Mouse (Mus musculus) heart, postnatal 36 days (tissue): ENCODE data around the gene Cdhr4. TPM values are rescaled to one million over a fixed set of nuclear protein-coding genes. Genes with fewer than 3 reads are reported as not detected.

Experiments used
- DNase-seq, 2 experiments: peaks; one replicate each; pipeline ENCODE4 v3.0.0; 2021 to 2022
- intact Hi-C: fragments of 180-260 bp; cut with DNase I; formaldehyde crosslinking; loops from one replicate; pipeline ENCODE4 v1.15.1; 2025
- total RNA-seq, 2 experiments: library from RNA; stranded (reverse); gene quantifications; 2 replicates each; pipeline ENCODE4 v1.2.3; 2021

The Cdhr4 gene
- total RNA-seq, 2 experiments from 2014 or later: 0.14 to 1.0 TPM

DNA sequence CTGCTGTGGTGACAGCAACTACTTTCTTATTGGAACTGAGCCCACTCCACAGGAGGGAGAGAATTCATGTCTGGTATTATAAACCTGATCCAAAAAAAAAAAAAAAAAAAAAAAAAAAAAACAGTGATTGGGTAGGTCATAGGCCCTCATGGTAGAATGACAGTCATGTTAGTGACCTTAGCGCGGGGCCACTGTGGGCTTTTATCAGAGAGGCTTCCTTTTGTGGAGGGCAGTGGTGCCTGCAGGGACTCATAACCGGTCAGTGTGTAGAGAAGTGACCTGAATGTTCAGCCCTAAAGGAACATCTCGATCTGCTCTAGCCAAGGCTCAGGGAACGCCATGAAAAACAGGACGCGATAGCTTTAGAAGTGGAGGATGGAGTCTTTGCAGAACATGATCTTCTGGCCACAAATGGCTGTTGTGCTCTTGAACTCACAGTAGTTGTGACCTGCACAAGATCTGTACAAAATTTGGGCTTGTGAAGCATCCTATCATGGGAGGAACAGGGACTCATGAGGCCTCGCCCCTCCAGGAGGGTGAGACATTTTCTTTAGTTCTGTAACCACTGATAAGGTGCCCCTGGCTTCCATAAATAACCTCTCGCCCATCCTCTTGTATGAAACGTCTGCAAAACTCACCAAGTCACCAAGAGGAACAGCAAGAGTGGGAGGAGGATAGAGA, 17.7 kb upstream of the Cdhr4 start:
- no peak for DNase-seq
- intact Hi-C loops: no loop called here

DNA sequence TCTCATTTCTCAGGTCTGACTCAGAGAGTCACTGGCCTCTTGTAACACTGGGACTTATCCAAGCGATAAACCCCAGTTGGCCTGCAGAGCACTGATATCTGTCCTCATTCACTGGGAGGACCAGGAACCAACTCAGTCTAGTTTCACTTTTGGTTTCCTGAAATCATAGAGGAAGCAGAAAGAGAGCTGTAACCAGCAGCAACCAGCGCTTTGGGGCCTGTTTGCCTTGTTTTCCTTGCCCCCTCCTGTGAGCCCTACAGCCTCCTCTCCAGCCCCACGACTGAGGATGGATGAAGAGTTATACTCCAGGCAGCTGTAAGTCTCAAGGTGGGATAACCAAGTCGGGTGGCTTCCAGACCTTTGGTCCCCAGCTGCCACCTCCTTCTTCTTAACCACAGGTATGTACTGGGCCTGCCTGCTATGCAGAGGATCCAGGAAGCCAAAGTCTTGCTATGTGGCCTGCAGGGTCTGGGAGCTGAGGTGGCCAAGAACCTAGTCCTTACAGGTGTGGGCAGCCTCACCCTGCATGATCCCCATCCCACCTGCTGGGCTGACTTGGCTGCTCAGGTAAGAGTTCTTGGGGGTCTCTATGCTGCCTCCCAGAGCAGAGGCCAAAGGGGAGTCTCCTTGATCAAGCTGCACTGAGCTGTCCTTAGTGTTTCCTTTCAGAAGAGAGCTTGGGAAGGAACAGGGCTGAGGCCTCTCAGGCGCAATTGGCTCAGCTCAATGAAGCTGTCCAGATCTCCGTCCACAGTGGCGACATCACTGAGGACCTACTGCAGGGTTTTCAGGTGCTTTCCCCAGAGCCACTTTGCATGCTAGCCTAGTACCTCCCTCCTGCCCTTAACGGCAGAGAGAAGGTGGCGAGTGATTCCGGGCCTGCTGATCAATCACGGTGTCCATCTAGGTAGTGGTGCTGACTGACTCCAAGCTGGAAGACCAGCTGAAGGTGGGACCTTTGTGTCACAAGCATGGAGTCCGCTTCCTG, 16.6 kb upstream of the Cdhr4 start, which contains the start of gene Uba7:
Gene Uba7 (plus strand): TSS at position 107 of the 988 bp plus-strand sequence.
- peak; percentile 49 to 56 for DNase-seq
- intact Hi-C loops: no loop called here

DNA sequence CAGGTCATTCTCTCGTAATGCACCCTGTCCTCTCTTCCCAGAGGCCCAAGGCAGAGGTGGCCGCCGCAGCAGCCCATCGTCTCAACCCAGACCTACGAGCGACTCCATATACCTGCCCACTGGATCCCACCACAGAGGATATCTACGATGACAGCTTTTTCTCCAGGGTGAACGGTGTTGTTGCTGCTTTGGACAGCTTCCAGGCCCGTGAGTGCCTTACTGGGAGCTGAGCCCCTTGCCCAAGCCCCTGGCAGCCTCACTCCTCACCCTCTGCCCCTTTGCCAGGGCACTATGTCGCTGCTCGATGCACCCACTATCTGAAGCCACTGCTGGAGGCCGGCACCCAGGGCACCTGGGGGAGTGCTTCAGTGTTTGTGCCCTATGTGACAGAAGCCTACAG, 13.5 kb upstream of the Cdhr4 start:
- intact Hi-C loops: no loop called here
- DNase-seq: no peak

DNA sequence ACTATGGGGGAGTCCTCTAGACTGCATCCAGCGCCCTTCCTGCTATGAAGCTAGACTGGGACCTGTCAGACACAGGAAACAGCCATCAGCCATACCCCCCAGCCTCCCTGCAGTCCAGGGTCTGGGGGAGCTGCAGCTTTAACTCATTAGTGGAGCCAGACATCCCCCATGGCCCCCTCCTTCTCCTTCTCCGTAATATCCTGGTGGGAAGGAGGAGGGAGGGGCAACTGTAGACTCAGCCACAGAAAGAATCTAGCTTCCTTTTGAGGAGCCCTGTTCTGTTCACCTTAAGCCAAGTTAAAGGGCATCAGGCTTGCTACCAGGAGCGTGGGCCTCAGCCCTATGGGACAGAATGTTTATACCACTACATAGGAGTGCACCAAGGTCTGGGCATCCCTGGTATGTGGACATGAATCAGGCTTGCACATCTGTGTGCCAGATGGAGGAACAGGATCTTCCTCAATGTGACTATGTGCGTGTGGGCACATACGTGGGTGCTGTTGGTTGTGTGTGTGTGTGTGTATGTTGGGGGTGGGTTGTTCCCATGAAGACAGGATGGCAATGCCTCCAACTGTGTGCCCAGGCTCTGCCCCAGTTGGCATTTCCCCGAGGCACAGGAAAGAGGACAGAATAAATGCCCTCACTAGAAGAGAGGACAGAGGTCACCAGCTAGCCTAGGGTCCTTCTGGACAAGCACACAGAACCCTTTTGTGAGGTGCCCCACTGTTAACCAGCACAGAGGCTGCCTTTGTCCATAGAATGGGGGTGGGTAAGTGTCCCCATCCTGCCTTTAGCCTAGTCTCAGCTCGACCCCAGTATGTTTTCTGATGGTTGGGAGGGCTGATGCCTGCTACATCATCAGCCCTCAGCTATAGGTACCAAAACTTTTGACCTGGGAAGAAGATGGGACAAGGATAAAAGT, 10.4 kb upstream of the Cdhr4 start:
- intact Hi-C loops: loop anchor here (10.0 kb wide), 1 partner anchor 323 kb away; the partner anchor contains the start of genes Rhoa and Tcta
- DNase-seq: peak; percentile 22 to 32

DNA sequence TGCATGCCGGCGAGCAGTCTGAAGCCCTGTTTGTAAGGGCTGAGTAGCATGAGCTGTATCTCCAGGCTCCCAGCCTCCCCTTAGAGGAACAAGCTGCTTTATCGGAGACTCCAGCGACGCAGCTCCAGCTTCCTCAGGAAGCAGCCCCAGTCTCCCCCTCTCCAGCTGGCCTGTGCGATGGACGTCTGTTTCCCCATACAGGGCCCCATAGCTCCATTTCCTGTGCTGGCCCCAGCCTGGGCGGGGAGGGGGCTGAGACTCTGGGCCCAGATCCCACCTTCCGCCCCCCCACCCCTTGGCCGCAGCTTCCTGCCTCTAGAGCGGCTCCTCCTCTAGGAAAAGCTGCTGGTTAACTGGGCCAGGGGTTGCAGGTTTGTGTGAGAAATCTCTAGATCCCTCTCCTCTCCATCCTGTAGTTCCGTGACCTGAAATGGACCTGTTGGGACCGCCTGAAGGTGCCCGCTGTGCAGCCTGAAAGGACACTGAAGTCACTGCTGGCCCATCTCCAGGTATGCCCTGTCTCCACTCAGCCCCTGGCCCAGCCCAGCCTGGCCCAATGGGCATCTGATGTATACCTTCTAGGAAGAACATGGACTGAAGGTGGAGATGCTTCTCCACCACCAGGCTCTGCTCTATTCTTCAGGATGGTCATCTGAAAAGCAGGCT, 9.5 kb upstream of the Cdhr4 start, which contains the start of gene Gm20661:
Gene Gm20661 (plus strand): TSS at position 378 of the 666 bp plus-strand sequence.
- intact Hi-C loops: loop anchor here (10.0 kb wide), 1 partner anchor 322 kb away; the partner anchor contains the start of genes Rhoa and Tcta

DNA sequence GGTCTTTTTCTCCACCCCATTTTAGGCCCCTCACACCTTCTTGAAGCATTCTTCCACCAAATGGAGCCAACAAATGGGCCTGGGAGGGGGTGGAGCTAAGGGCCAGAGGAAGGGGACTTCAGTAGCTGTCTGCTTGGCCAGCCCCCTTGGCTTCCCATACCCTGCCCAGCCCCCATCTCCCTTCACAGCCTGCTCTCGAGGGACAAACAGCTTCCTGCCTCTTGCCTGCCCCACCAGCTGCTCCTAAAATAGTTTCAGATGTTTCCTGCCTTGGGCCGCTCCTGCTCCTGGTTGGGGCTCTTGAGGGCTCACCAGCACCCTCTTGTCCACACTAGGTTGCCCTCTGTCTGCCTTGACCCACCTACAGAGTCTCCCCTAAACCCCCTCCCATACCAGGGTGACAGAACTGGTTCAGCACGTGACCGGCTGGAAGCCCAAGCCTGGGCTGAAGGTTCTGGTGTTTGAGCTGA, 8.8 kb upstream of the Cdhr4 start:
- peak; percentile 78 to 81 for DNase-seq
- intact Hi-C loops: loop anchor here (10.0 kb wide), 1 partner anchor 321 kb away; the partner anchor contains the start of genes Rhoa and Tcta

More for the DNA sequence above, 9.5 kb upstream of the Cdhr4 start, which contains the start of gene Gm20661:
- DNase-seq: peak; percentile 73 to 78

DNA sequence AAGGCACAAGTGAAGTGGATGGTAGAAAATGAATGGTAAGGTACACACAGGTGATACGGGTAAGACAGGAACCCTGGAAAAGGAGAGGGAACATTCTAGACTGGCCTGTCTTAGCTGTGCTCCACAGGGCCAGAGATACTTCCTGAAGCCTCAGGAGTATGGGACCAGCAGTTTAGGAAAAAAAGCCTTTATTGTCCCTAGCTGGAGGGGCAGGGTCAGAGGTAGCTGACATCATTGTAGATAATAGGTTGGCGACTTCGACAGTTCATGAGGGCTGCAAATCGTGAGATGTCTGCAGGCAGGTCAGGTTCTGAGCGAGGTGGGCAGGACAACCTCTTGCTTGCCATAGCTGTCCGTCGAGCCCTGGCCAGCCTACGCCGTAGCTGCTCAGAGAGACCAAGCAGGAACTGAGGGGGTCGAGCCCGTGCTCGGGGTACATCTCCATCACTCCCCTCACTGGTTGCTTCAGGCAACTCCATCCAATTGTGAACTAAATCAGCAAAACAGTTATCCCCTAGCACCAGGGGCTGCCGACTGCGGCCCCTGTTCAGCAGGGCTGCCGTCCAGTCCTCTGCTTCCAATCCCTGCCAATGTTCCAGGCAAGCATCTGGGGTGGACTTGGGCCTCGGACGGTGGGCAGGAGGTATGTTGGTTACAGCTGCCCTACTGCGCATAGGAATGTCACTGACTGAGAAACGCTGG, 8.1 kb upstream of the Cdhr4 start:
- DNase-seq: peak; percentile 38 to 47
- intact Hi-C loops: loop anchor here (10.0 kb wide), 1 partner anchor 321 kb away; the partner anchor contains the start of genes Rhoa and Tcta

DNA sequence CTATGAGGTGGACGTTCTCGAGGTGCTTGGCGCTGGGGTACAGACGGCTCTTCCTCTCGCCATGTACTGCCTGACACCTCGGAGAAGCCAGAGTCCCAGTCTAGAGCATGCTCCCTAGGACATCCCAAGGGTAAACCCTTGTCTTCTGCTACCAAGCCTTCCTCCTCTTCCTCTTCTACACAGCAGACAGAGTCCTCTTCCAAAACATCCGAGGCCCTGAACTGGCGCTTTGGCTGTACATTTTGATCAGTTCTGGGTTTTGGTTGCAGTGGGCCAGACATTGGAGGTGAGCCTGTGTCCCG, 7.6 kb upstream of the Cdhr4 start:
- DNase-seq: peak; percentile 21 to 46
- intact Hi-C loops: loop anchor here (10.0 kb wide), 1 partner anchor 320 kb away; the partner anchor contains the start of genes Rhoa and Tcta

DNA sequence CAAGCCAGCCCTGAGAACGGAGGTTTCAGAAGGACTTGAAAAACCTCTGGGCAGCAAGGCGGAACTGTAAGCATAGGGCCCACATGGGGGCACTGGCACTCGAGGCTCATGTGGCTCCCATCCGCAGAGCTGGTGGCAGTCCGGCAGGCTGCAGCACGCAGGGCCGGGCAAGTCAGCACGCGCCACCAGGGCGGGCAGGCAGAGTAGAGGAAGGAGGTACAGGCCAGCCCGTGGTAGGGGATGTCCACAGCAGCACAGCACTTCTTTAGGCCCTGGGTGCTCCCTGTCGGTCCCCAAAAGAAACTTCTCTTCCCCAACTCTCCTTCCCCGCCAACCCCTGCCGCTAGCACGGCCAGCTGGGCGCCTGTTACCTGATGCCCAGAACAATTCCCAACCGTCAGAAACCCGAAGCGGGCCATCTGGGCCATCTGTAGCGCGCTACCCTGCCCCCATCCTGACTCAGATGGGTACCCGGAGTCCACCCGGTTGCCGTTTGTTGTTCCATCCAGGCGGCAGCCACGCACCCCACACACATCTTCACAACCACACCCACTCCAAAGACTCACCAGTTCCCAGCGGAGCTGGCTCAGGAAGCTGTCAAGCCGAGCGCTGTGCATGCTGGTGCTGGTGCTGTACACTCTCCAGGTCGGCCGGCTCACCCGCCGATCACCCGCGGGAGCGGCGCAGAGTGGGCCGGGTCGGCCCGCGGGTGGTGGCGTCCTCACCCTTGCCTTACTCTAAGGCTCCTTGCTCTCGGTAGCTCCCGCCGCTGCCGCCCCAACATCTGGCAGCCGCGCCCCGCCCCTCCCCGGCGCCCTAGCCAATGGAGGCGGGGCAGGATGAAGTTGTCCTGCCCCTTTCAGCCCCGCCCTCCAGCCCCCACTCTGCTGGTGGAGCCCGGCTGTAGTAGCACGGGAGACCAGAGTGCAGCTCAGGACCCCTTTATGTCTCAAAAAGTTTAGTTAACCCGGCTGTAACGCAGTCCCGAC, 6.9 kb upstream of the Cdhr4 start, which contains the start of gene Inka1:
Gene Inka1 (minus strand): TSS at position 749 of the 989 bp plus-strand sequence.
- intact Hi-C loops: loop anchor here (1.0 to 10.0 kb wide), 3 partner anchors 22 to 319 kb away; partner anchors contain the start of genes Amigo3, Rhoa and Tcta
- DNase-seq: peak; percentile 92 to 95

DNA sequence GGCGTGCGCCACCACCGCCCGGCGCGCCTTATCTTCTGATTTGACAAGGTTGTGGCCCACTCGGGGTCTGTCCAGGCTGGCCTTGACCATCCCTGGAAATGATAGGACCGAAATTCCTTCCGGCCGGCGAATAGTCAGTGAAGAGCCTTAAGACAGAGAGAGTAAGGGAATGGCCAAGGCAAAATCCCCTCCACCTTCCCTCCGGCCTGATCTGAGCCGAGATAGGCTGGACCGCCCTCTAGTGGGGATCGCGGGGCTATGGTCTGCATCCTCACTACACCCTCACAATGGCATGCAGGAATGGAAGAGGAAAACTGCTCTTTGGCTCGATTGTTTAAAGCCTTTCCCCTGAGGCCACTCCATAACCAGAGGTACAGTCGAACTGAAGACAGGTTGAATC, 5.9 kb upstream of the Cdhr4 start:
- intact Hi-C loops: loop anchor here (1.0 to 10.0 kb wide), 3 partner anchors 23 to 318 kb away; partner anchors contain the start of genes Amigo3, Rhoa and Tcta
- peak; percentile 84 to 86 for DNase-seq

DNA sequence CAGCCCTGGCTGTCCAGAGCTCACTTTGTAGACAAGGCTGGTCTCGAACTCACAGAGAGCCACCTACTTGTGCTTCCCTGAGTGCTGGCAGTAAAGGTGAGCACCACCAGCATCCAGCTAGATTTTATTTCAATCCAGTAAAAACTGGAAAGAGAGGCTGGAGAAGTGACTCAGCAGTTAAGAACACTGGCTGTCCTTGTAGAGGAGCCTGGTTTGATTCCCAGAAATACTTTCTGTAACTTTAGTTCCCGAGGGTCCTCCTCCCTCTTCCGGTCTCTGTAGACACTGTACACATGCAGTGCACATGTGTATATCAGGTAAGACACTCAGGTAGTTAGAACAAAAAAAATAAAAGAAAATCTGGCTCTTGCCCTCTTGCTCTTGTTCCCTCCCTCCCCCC, 4.3 kb upstream of the Cdhr4 start:
- DNase-seq: no peak
- intact Hi-C loops: loop anchor here (2.0 to 10.0 kb wide), 2 partner anchors 65 to 317 kb away; partner anchors contain the start of genes Amigo3, Rhoa and Tcta

DNA sequence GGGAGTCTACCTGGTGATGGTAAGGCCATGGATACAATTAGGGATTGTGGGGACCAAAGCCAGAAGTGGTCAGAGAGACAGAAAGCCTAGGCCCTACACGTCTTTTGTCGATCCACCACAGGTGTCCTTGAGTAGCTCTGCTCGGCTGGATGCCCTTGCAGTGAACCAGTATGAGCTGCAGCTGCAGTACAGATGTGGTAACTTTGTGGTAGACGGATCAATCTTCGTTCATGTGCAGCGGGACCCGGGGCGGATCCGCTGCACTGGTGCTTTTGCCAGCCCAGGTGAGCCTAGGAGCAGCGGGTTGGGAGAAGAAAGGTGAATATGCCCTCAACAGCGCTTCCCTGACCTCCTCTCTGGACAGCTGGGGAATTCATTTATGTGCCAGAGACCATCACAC, 716 bp downstream of the Cdhr4 start:
- intact Hi-C loops: no loop called here
- DNase-seq: no peak

DNA sequence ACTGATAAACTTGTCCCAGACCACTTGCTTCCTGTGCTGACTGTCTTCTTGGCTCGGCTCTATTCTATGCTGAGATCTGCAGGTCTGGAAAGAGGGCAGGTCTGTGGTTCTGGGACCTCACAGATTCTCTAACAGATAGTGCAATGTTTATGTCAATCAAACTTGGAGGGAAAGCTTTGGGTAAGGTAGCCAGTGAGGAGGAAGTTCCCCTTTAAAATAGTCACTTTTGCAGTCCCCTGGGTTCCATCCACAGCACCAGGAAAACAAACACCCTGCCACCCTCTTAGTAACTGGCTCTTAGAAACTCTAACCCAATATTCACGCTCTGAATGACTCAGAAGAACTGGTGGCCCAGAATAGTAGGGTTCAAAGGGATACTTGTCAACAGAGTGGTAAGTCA, 2.2 kb downstream of the Cdhr4 start:
- intact Hi-C loops: no loop called here
- no peak for DNase-seq

DNA sequence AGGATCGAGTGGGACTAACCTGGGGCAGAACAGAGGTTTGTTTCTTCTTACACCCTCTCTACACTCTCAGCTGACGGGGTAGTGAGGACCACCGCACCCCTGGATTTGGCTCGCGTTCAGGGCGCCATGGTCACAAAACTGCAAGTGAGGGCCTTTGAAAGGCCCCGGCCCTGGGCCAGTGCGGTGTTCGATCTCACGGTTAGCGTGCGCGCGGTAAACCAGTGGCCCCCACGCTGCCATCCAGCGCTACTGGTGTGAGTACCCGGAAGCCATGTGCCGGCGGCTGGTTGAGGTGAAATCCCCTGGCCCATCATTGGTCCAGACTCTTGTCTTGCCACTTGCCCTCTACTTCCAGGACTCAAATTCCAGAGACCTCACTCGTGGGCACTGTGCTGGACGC, 3.2 kb downstream of the Cdhr4 start:
- DNase-seq: no peak
- intact Hi-C loops: no loop called here

DNA sequence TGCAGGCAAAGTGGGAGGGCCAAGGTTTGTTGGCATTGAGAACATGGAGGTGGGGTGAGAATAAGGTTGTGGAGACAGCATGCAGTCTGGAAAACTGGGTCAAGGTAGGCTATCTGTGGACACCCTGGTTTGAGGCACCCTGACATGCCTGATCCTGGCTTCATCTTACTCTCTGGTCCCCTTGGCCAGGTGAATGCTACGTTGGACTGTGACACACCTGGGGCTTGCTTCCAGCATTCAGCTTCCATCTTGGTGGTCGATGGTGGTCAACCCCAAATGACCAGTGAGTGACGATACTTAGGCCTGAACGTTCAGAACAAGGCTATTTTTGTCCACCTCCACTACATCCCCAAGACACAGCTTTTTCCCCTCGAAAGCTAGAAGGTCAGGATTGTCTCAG, 3.8 kb downstream of the Cdhr4 start, which contains the start of gene Gm20662:
Gene Gm20662 (plus strand): TSS at position 301 of the 400 bp plus-strand sequence.
- no peak for DNase-seq
- intact Hi-C loops: no loop called here

DNA sequence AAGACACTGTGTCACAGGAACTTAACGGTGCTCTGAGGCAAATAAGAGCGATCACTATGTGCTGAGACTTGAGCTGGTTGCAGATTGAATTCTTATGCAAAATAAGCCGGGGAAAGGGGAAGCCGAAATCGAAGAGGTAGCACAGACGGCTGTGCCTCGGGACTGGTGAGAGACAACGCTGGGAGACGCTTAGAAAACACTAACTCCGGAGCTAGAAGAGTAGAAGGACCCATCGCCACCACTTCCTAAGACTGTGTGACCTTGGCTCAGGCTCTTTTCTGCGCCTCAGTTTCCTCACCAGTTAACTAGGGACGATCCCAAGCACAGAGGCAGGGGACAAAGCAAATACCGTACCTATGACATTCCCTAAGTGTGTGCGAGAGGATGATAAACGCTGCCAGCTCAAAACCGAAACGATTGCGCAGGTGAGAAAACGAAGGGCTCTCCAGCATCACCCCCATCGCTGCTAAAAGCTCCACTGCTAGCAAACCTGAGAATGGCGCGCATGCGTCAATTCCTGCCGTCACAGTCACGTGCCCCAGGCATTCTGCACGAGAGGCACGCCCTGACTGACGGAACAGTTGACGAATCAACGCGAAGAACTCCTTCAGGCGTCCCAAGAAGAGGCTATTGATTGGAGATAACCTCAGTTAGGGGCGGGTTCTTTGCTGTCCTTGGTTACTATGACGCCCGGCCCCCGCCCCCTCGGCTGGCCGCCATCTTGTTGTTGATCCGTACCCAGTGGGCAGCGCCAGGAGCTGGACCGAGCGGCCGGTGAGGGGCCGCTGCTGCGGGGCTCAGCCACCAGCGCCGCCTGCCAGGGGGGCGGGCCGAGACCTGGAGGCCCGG, 9.8 kb downstream of the Cdhr4 start, which contains the start of gene Ip6k1:
Gene Ip6k1 (plus strand): TSS at position 580 of the 849 bp plus-strand sequence.
- intact Hi-C loops: loop anchor here (2.0 kb wide), 1 partner anchor 49 kb away; no protein-coding TSS in a partner anchor
- peak; percentile 99 to 100 for DNase-seq
